Mouse (Mus musculus) limb, embryonic 11.5 days (tissue): ENCODE measurements around the gene Chtf18. TPM values are rescaled to one million over a fixed set of nuclear protein-coding genes. Genes with fewer than 3 reads are reported as not detected.

Source experiments
- ATAC-seq: fragments of 200-750 bp; cut with Nextera tagmentation; 2 replicates; pipeline ENCODE4 v1.8.0; 2017; ENCODE audit warnings: low read depth; ENCODE audit not compliant: insufficient number of reproducible peaks, low FRiP score, low TSS enrichment
- DNase-seq: peaks from one replicate; pipeline ENCODE4 v3.0.0-alpha.2; 2015; ENCODE audit warnings: low spot score
- H3K27ac ChIP-seq: fragments of 300-500 bp; sonication (generic); replicated peaks from 2 replicates; pipeline ENCODE4 v1.5.1; 2014; ENCODE audit warnings: low read depth, mild to moderate bottlenecking, low read length
- H3K27me3 ChIP-seq: fragments of 300-500 bp; sonication (generic); 2 replicates; pipeline ENCODE4 v1.6.1; 2014; ENCODE audit warnings: mild to moderate bottlenecking, low read length, mixed read lengths; ENCODE audit not compliant: control insufficient read depth, insufficient read depth
- H3K36me3 ChIP-seq: fragments of 300-500 bp; sonication (generic); 2 replicates; pipeline ENCODE4 v1.6.1; 2014; ENCODE audit warnings: mild to moderate bottlenecking, low read length, moderate library complexity, mixed read lengths; ENCODE audit not compliant: control insufficient read depth, insufficient read depth
- H3K4me1 ChIP-seq: fragments of 300-500 bp; sonication (generic); 2 replicates; pipeline ENCODE4 v1.6.1; 2014; ENCODE audit warnings: low read length, mixed read lengths; ENCODE audit not compliant: control insufficient read depth, insufficient read depth
- H3K4me2 ChIP-seq: fragments of 300-500 bp; sonication (generic); 2 replicates; pipeline ENCODE4 v1.6.1; 2014; ENCODE audit warnings: low read depth, mild to moderate bottlenecking, moderate library complexity; ENCODE audit not compliant: severe bottlenecking
- H3K4me3 ChIP-seq: fragments of 300-500 bp; sonication (generic); 2 replicates; pipeline ENCODE4 v1.5.1; 2014; ENCODE audit warnings: low read depth, low read length
- H3K9ac ChIP-seq: fragments of 300-500 bp; sonication (generic); 2 replicates; pipeline ENCODE4 v1.6.1; 2014; ENCODE audit warnings: mild to moderate bottlenecking, low read length
- H3K9me3 ChIP-seq: fragments of 300-500 bp; sonication (generic); 2 replicates; pipeline ENCODE4 v1.6.1; 2016; ENCODE audit warnings: low read length; ENCODE audit not compliant: control insufficient read depth
- WGBS: fragments of 180-500 bp; shearing (Covaris S2); extraction: QIAGEN DNeasy Blood & Tissue Kit; methylation state at CpG from one replicate; pipeline ENCODE4 v1.1.7; 2014; 5-methylcytosine and 5-hydroxymethylcytosine counted together
- polyA plus RNA-seq: library from polyadenylated mRNA; unstranded; fragments of >200 nt; fragmentation: Nextera tagmentation; extraction: Ambion mirVana; gene quantifications from 2 replicates; pipeline ENCODE4 v1.2.1, GENCODE M21; 2014

Chtf18 gene
- polyA plus RNA-seq, 1 experiment from 2014 or later = 29.1 TPM

DNA sequence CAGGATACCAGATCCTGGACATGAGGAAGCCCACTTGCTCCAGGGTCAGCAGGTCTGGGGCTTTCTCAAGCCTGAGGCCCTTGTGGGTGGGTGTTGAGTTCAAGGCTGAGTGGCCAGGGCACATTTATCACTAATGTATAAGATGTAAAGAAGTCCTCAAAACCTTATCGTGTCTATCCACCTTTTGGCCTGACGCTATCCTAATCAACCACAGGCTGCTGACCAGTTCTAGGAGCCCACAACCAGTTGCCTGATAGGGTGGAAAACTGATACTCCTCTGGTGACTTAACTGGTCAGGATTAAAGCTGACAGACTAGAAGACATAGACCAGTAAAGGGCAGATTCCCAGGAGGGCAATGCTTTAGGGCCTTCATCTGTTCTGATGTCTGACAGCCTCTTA lies 17.2 kb downstream of the Chtf18 start:
- Histone ChIP-seq H3K27ac (no peak overlapping the region), H3K9ac (no peak overlapping the region), H3K9me3 (no peaks in the 10 kb centered on the region), H3K4me3 (no peak overlapping the region), H3K4me2 (no peak overlapping the region), H3K27me3 (no peaks in the 10 kb centered on the region), H3K4me1 (no peaks in the 10 kb centered on the region), H3K36me3 (no peaks in the 10 kb centered on the region)
- no peak for ATAC-seq
- 99% methylated on average over 2 of the region's 2 CpGs for WGBS
- no peak for DNase-seq

DNA sequence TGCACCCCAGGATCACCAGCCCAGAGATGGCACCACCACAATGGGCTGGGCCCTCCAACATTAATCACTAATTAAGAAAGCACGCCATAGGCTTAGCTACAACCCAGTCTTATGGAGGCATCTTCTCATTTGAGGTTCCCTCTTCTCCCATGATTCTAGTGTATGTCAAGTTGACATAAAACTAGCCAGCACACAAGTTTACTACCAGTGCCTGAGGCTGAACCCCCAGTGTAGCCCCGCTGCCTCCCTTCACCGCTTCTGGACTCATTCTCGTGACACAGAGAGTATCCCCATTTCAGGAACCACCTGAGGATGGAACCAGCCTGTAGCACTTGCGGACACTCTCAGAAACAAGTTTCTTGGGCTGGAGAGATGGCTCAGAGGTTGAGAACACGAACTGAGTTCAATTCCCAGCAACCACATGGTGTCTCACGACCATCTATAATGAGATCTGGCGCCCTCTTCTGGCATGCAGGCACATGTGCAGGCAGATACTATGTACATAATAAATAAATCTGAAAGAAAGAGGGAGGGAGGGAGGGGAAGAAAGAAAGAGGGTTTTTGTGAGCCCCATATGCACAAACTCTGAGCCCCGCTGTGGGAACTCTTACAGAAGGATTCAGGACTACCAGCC lies 26.2 kb downstream of the Chtf18 start:
- 58% methylated on average over 9 of the region's 9 CpGs for WGBS

DNA sequence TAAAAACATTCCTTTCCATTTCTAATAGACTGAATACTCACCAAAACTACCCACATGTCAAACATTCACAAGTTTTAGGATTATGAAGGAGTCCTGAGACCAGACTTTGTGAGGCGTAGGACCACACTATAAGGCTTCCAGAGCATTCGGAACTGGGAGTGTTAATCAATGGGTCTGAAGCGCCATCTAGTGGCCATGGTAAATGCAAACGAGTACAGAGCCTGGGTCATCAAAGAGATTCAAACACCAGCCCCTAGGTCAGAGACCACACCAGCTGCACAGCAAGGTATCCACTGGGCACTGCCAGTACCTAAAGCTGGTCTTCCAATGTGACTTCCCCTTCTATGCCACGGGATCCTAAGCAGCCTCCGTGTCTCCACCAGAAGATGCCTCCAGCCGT lies 28.8 kb downstream of the Chtf18 start:
- DNase-seq (peak; percentile 91), ATAC-seq (peak; percentile 60; the same call in 1 of the 2 replicates)
- H3K27ac ChIP-seq = no peak overlapping the region
- peaks cover 6% of the 10 kb centered on the region for H3K4me1 ChIP-seq
- H3K4me3 ChIP-seq = no peak overlapping the region
- H3K36me3 ChIP-seq = no peaks in the 10 kb centered on the region
- WGBS = 16% methylated on average over 7 of the region's 7 CpGs
- H3K4me2 ChIP-seq = no peak overlapping the region
- no peak overlapping the region for H3K9ac ChIP-seq
- H3K27me3 ChIP-seq = no peaks in the 10 kb centered on the region
- no peaks in the 10 kb centered on the region for H3K9me3 ChIP-seq

More for the DNA sequence above, 26.2 kb downstream of the Chtf18 start:
- no peak overlapping the region for H3K4me3 ChIP-seq
- H3K9me3 ChIP-seq = no peaks in the 10 kb centered on the region
- H3K4me1 ChIP-seq = peaks cover 6% of the 10 kb centered on the region
- no peak overlapping the region for H3K27ac ChIP-seq
- ATAC-seq = no peak
- DNase-seq = no peak
- no peaks in the 10 kb centered on the region for H3K27me3 ChIP-seq
- no peak overlapping the region for H3K4me2 ChIP-seq
- H3K36me3 ChIP-seq = no peaks in the 10 kb centered on the region
- no peak overlapping the region for H3K9ac ChIP-seq

DNA sequence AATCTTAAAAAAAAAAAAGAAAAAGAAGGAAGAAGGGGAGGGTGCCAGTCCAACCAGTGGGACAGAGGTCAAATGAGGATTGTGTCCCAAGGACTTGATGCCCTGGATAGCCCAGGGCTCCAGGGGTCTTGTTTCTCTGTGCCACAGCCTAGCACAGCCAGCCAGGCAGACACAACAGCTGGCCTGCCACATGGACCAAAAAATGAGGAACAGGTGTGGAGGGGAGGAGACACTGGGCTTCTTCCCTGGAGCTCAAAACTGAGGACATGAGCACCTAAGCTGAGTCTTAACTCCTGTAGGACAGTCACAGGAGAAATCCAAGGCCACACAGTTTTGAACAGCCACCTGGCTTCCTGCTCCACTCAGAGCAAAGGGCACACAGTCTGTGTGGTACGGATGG lies 31.0 kb downstream of the Chtf18 start:
- 27% methylated on average over 1 of the region's 1 CpGs for WGBS

DNA sequence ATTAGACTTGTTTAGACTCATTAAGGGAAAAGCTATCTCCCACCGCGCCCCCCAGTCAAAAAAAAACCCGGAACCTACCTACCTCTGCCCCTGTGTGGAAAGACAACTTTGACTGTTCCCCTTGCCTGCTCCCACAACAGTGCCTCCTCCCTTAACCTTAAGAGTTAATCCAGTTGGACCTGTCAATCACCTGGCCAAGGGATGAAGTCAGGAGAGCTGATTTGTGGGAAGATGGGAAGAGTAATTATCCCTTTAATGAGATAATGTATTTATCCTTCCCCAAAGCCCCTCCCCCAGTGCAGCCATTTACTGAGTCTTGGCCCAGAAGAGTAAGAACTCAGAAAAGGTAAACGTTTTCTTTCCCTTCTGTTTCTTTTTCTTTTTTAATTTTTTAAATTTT lies 38.3 kb downstream of the Chtf18 start:
- Histone ChIP-seq H3K9ac (no peak overlapping the region), H3K27me3 (no peaks in the 10 kb centered on the region), H3K4me3 (no peak overlapping the region), H3K9me3 (no peaks in the 10 kb centered on the region), H3K4me1 (0 out of 2 replicates have a peak, but pooled peaks cover 7% of the 10 kb centered on the region), H3K36me3 (no peaks in the 10 kb centered on the region), H3K4me2 (no peak overlapping the region), H3K27ac (no peak overlapping the region)
- ATAC-seq (no peak), DNase-seq (no peak)
- 85% methylated on average over 4 of the region's 4 CpGs for WGBS

More for the DNA sequence above, 31.0 kb downstream of the Chtf18 start:
- H3K4me2 ChIP-seq = no peak overlapping the region
- H3K9ac ChIP-seq = no peak overlapping the region
- no peaks in the 10 kb centered on the region for H3K9me3 ChIP-seq
- H3K36me3 ChIP-seq = no peaks in the 10 kb centered on the region
- DNase-seq (peak; percentile 49), ATAC-seq (no peak)
- no peak overlapping the region for H3K27ac ChIP-seq
- no peaks in the 10 kb centered on the region for H3K27me3 ChIP-seq
- no peak overlapping the region for H3K4me3 ChIP-seq
- H3K4me1 ChIP-seq = peaks cover 6% of the 10 kb centered on the region

DNA sequence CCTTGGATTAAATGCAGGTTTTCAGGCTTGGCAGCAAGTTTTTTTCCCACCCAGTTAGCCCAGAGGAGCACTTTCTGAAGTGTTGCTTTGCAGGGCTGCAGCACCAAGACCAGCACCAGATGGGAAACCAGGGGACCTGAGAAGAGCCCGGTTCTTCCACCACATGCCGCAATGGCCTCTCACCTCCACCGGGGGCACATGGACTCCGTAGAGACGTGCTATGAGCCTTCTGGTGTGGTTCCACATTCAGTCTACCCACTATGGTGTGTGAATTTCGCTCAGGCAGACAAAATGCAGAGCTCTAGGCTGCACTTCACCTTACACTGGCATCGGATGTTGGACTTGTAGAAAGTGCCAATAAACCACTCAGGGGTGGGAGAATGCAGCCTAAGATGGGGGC lies 40.9 kb downstream of the Chtf18 start:
- H3K27me3 ChIP-seq = no peaks in the 10 kb centered on the region

DNA sequence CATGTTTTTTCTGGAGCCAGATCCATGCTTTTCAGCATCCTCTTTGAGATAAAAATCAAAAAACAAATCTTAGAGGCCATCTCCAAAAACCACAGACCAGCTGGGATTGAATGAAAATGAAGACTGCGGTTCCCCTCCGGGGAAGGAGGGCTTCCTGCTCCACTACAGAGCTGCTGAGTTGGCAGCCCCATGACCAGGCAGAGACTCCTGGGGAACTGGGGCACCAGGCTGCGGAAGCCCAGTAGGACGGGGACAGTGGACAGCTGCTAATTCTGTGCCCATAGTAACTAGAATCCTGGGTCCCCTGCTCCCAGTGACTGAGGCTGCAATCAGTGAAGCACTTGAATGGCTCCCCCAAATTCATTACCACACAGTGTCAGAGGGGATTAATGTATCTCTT lies 45.6 kb downstream of the Chtf18 start:
- Histone ChIP-seq H3K36me3 (no peaks in the 10 kb centered on the region), H3K27ac (no peak overlapping the region), H3K27me3 (no peaks in the 10 kb centered on the region), H3K9ac (no peak overlapping the region), H3K4me2 (no peak overlapping the region), H3K4me1 (0 out of 2 replicates have a peak, but pooled peaks cover 3% of the 10 kb centered on the region), H3K9me3 (no peaks in the 10 kb centered on the region), H3K4me3 (no peak overlapping the region)
- ATAC-seq = no peak
- DNase-seq = no peak
- WGBS = 86% methylated on average over 4 of the region's 4 CpGs

More for the DNA sequence above, 40.9 kb downstream of the Chtf18 start:
- DNase-seq (peak; percentile 57), ATAC-seq (no peak)
- 0 out of 2 replicates have a peak, but pooled peaks cover 7% of the 10 kb centered on the region for H3K4me1 ChIP-seq
- H3K27ac ChIP-seq = no peak overlapping the region
- 41% methylated on average over 7 of the region's 7 CpGs for WGBS
- no peaks in the 10 kb centered on the region for H3K36me3 ChIP-seq
- no peak overlapping the region for H3K4me2 ChIP-seq
- H3K4me3 ChIP-seq = no peak overlapping the region
- no peaks in the 10 kb centered on the region for H3K9me3 ChIP-seq
- H3K9ac ChIP-seq = no peak overlapping the region

DNA sequence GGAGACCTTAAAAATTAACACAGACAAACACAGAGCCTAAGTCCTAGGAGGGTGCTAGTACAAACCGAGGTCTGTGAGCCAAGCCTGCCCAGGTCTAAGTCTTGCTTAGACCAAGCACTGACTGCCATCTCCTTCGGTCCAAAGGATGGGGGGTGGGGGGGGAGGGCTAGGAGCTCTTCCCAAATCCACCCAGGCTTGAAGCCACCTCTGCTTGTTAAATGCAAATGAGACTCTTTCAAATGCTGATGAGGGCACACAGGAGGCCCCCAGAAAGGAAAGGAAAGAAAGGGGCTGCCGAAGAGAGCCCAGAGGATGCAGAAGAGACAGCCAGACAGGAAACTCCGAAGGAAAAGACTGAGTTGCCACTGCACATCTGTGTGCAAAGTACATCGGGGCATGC lies 47.4 kb downstream of the Chtf18 start:
- H3K36me3 ChIP-seq = no peaks in the 10 kb centered on the region
- 14% methylated on average over 5 of the region's 5 CpGs for WGBS
- no peak overlapping the region for H3K4me2 ChIP-seq
- ATAC-seq (no peak), DNase-seq (no peak)
- 0 out of 2 replicates have a peak overlapping the region, but pooled peaks have one; percentile 1 for H3K9ac ChIP-seq
- H3K27me3 ChIP-seq = no peaks in the 10 kb centered on the region
- H3K4me1 ChIP-seq = no peaks in the 10 kb centered on the region
- no peak overlapping the region for H3K4me3 ChIP-seq
- H3K27ac ChIP-seq = no peak overlapping the region
- H3K9me3 ChIP-seq = no peaks in the 10 kb centered on the region

DNA sequence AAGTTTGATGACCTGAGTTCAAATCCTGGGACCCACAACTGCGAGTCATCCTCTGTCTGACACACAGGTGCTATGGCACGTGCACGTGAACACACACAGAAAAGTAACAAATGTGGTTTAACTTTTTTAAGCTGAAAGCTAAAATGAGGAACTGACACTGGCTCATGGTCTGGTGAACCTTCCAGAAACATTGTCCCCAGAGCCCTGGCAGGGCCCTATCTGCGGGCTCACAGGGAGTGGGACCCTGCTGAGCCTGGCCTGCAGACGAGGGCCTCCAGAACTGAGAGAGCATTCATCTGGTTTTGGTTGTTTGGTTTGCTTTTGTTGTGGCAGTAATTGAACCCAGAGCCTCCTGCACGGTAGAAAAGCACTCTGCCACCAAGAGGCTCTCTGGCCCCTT lies 49.2 kb downstream of the Chtf18 start:
- H3K36me3 ChIP-seq = no peaks in the 10 kb centered on the region
- no peaks in the 10 kb centered on the region for H3K9me3 ChIP-seq
- no peak overlapping the region for H3K4me3 ChIP-seq
- 57% methylated on average over 6 of the region's 6 CpGs for WGBS
- DNase-seq (no peak), ATAC-seq (no peak)
- H3K9ac ChIP-seq = no peak overlapping the region
- no peak overlapping the region for H3K27ac ChIP-seq
- no peak overlapping the region for H3K4me2 ChIP-seq
- H3K27me3 ChIP-seq = no peaks in the 10 kb centered on the region
- H3K4me1 ChIP-seq = no peaks in the 10 kb centered on the region
